Mouse (Mus musculus): ENCODE measurements around the gene Atxn1l. TPM values are rescaled to one million over a fixed set of nuclear protein-coding genes. Genes with fewer than 3 reads are reported as not detected.

The Atxn1l gene
- polyA plus RNA-seq, 1 experiment from 2014 or later: 7.9 TPM

DNA sequence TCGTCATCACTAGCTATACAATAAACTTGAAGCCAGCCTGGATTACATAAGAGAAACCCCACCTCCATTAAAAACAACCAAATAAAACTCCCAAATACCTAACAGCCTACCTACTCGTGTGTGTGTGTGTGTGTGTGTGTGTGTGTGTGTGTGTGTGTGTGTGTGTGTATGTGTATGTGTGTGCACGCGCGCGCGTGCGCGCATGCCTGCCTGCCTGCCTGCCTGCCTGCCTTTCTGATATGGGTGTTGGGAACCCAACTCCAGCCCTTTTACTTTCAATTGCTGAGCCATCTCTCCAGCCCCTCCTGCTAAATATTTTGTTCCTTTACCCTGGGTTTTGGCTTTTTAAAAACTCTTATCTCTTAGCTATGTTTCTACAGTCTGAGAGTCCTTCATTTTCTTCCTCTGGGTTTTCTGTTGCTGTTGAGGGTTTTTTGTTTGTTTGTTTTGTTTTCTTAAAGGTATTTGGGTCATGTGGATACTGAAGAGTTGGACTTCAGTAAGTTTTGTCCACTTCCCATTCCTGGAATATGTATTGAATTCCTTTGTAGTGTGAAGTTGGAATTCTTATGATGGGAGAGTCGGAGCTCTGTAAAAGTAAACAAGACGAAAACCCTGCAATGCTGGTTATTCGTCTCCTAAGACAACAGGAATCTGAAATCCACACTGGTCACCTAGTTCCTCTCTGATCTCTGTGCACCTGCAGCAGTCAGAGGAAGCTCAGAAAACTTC is 10.1 kb upstream of the Atxn1l start:
- H3K4me3 ChIP-seq (ENCODE audit: low read depth, low read length): no peak overlapping the region
- no peak overlapping the region for H3K4me2 ChIP-seq (ENCODE audit: low read depth, low read length)
- H3K9ac ChIP-seq (ENCODE audit: low read depth, low read length): no peak overlapping the region
- no peaks in the 10 kb centered on the region for H3K4me1 ChIP-seq (ENCODE audit: control insufficient read depth, insufficient read depth, low read length)
- DNase-seq (ENCODE audit: low spot score): no peak
- no peaks in the 10 kb centered on the region for H3K9me3 ChIP-seq (ENCODE audit: control insufficient read depth, low read length)
- 89% methylated on average over 10 of the region's 12 CpGs for WGBS
- ATAC-seq (ENCODE audit: low read depth): no peak
- no peak overlapping the region for H3K27ac ChIP-seq (replicated peaks; ENCODE audit: low read depth, low read length)
- H3K27me3 ChIP-seq (replicated peaks; ENCODE audit: control insufficient read depth, insufficient read depth, low read length): no peaks in the 10 kb centered on the region
- no peaks in the 10 kb centered on the region for H3K36me3 ChIP-seq (ENCODE audit: control insufficient read depth, insufficient read depth, low read length)

DNA sequence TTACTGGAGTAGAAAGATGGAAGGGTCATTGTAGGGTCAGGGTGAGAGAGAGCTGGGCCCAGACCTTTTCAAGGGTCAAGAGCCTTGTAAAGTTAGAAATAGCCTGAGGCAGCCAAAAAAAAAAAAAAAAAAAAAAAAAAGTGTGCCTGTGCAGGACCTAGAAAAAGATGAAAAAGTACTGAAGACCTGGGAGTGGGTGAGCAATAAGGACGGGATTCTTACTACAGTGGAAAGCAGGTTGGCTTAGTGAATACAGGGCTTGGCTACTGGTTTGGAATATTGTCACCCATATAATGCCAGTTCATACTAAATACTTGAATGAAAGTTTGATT is 476 bp upstream of the Atxn1l start:
- 73% methylated on average over 1 of the region's 1 CpGs for WGBS
- Histone ChIP-seq H3K27me3 (replicated peaks; ENCODE audit: control insufficient read depth, insufficient read depth, low read length) (no peaks in the 10 kb centered on the region), H3K36me3 (ENCODE audit: control insufficient read depth, insufficient read depth, low read length) (peaks cover 16% of the 10 kb centered on the region), H3K9ac (ENCODE audit: low read depth, low read length) (peak overlapping the region; percentile 98), H3K4me1 (ENCODE audit: control insufficient read depth, insufficient read depth, low read length) (peaks cover 10% of the 10 kb centered on the region), H3K4me2 (ENCODE audit: low read depth, low read length) (peak overlapping the region; percentile 96), H3K9me3 (ENCODE audit: control insufficient read depth, low read length) (no peaks in the 10 kb centered on the region), H3K4me3 (ENCODE audit: low read depth, low read length) (peak overlapping the region; percentile 98), H3K27ac (replicated peaks; ENCODE audit: low read depth, low read length) (peak overlapping the region; percentile 65; the same call in 1 of the 2 replicates)
- ATAC-seq (ENCODE audit: low read depth): no peak; the same call in 1 of the 2 replicates
- no peak for DNase-seq (ENCODE audit: low spot score)

DNA sequence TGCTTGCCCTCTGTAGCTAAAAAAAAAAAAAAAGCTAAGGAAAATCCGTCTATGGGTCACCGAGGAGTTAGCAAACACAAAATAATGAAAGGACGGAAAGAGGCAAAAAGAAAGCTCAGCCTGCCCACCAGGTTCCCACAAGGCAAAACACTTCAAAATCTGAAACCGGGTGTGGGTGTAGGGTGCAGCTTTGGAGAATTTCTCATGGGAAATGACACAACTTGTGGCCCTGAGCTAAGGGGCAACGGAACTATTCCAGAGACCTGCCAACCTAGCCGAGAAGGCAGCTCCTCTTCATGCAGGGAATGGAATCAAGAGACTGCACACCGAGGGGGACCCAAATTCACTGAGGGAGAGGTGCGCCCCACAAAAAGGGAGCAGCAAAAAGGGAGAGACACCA is 720 bp downstream of the Atxn1l start:
- Histone ChIP-seq H3K27ac (replicated peaks; ENCODE audit: low read depth, low read length) (0 out of 2 replicates have a peak overlapping the region, but pooled peaks have one; percentile 65), H3K4me2 (ENCODE audit: low read depth, low read length) (peak overlapping the region; percentile 96), H3K4me1 (ENCODE audit: control insufficient read depth, insufficient read depth, low read length) (peaks cover 10% of the 10 kb centered on the region), H3K36me3 (ENCODE audit: control insufficient read depth, insufficient read depth, low read length) (peaks cover 28% of the 10 kb centered on the region), H3K4me3 (ENCODE audit: low read depth, low read length) (peak overlapping the region; percentile 98), H3K9ac (ENCODE audit: low read depth, low read length) (peak overlapping the region; percentile 98), H3K27me3 (replicated peaks; ENCODE audit: control insufficient read depth, insufficient read depth, low read length) (no peaks in the 10 kb centered on the region), H3K9me3 (ENCODE audit: control insufficient read depth, low read length) (no peaks in the 10 kb centered on the region)
- no peak for DNase-seq (ENCODE audit: low spot score)
- no peak for ATAC-seq (ENCODE audit: low read depth)
- WGBS: 7% methylated on average over 8 of the region's 8 CpGs

DNA sequence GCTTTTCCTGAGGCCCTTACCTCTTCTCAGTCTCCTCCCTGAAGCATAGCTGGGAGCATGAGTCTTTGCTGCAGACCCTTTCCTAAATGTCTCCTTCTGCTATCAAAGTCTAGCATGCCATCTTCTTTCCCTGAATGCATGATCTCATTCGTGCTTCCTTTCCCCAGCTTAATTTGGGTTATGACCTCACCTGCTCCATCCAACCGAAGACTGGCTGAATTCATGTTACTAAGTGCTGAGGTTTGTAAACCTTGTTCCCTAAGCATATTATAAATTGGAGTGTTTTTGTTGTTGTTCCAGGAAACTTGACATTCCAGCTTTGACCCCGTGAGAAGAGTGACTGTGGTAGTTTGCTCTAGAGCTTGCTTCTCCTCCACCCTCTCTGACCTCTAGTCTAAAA is 3.5 kb downstream of the Atxn1l start:
- Histone ChIP-seq H3K4me2 (ENCODE audit: low read depth, low read length) (no peak overlapping the region), H3K4me3 (ENCODE audit: low read depth, low read length) (no peak overlapping the region), H3K4me1 (ENCODE audit: control insufficient read depth, insufficient read depth, low read length) (peaks cover 10% of the 10 kb centered on the region), H3K9ac (ENCODE audit: low read depth, low read length) (no peak overlapping the region), H3K27me3 (replicated peaks; ENCODE audit: control insufficient read depth, insufficient read depth, low read length) (no peaks in the 10 kb centered on the region), H3K27ac (replicated peaks; ENCODE audit: low read depth, low read length) (no peak overlapping the region), H3K36me3 (ENCODE audit: control insufficient read depth, insufficient read depth, low read length) (peaks cover 54% of the 10 kb centered on the region), H3K9me3 (ENCODE audit: control insufficient read depth, low read length) (no peaks in the 10 kb centered on the region)
- 89% methylated on average over 3 of the region's 3 CpGs for WGBS
- no peak for DNase-seq (ENCODE audit: low spot score)
- ATAC-seq (ENCODE audit: low read depth): no peak

DNA sequence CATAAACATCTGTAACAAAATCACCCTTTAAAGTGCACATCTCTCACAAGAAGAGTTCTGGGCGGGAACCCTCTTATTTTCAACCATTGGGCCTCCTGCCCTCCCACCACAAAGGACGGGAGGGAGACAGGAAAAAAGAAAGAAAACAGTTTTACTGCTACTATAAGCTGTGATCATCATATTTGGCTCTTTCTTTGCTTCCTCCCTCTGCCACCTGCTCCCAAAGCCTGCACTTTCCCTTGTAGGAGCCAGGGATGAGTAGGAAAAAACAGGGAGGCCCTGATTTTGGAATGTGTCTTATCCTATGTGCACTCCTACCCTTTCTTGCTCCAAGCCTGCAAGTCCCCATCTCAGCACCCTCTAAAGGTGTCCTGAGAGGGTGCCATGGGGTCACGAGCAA is 6.5 kb downstream of the Atxn1l start:
- Histone ChIP-seq H3K27me3 (replicated peaks; ENCODE audit: control insufficient read depth, insufficient read depth, low read length) (no peaks in the 10 kb centered on the region), H3K4me1 (ENCODE audit: control insufficient read depth, insufficient read depth, low read length) (peaks cover 4% of the 10 kb centered on the region), H3K4me3 (ENCODE audit: low read depth, low read length) (no peak overlapping the region), H3K27ac (replicated peaks; ENCODE audit: low read depth, low read length) (no peak overlapping the region), H3K36me3 (ENCODE audit: control insufficient read depth, insufficient read depth, low read length) (peaks cover 78% of the 10 kb centered on the region), H3K9me3 (ENCODE audit: control insufficient read depth, low read length) (no peaks in the 10 kb centered on the region), H3K9ac (ENCODE audit: low read depth, low read length) (no peak overlapping the region), H3K4me2 (ENCODE audit: low read depth, low read length) (no peak overlapping the region)
- no peak for DNase-seq (ENCODE audit: low spot score)
- no peak for ATAC-seq (ENCODE audit: low read depth)
- WGBS: 79% methylated on average over 3 of the region's 3 CpGs

DNA sequence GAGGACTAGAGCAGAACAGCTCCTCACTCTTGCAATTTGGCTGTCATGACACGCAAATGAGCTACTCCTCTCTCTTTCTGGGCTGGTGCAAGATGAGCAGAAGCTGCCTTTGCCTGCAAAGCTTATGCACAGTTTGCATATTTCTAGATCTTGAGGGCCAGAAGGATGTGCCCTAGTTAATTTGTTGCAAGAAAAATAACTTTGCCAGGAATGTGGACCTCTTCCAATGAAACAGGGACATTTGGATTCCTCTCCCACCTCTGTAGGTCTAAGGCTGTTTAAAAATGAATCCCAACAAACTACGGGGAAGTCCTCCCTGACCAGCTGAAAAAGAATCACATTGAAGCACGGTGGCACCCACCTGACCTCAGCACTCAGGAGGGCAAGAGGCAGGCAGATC is 12.4 kb downstream of the Atxn1l start:
- DNase-seq (ENCODE audit: low spot score) (no peak), ATAC-seq (ENCODE audit: low read depth) (no peak)
- H3K27me3 ChIP-seq (replicated peaks; ENCODE audit: control insufficient read depth, insufficient read depth, low read length): no peaks in the 10 kb centered on the region
- H3K27ac ChIP-seq (replicated peaks; ENCODE audit: low read depth, low read length): no peak overlapping the region
- 87% methylated on average over 3 of the region's 3 CpGs for WGBS
- H3K36me3 ChIP-seq (ENCODE audit: control insufficient read depth, insufficient read depth, low read length): peaks cover 92% of the 10 kb centered on the region
- no peaks in the 10 kb centered on the region for H3K4me1 ChIP-seq (ENCODE audit: control insufficient read depth, insufficient read depth, low read length)
- H3K9me3 ChIP-seq (ENCODE audit: control insufficient read depth, low read length): no peaks in the 10 kb centered on the region
- no peak overlapping the region for H3K4me2 ChIP-seq (ENCODE audit: low read depth, low read length)
- H3K4me3 ChIP-seq (ENCODE audit: low read depth, low read length): no peak overlapping the region
- H3K9ac ChIP-seq (ENCODE audit: low read depth, low read length): no peak overlapping the region

DNA sequence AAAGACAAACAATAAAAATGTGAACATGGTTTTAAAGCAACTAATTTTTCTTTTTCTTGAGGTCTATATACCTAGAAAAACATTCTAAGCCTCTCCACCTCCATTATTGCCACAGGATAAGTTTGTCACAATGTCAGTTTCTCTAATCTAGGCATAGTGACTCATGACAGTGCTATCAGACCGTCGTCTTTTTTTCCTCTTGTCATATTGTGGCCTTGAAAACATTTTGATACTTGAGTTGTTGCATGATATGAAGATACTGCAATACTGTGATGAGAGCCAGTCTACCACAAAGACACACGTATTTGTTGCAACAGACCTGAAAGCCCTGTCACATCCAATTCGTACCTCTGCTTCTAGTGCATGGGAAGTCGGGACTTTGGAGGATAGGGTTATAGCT is 22.6 kb downstream of the Atxn1l start:
- WGBS: 94% methylated on average over 5 of the region's 5 CpGs
- Histone ChIP-seq H3K27me3 (replicated peaks; ENCODE audit: control insufficient read depth, insufficient read depth, low read length) (no peaks in the 10 kb centered on the region), H3K27ac (replicated peaks; ENCODE audit: low read depth, low read length) (no peak overlapping the region), H3K9ac (ENCODE audit: low read depth, low read length) (no peak overlapping the region), H3K4me2 (ENCODE audit: low read depth, low read length) (no peak overlapping the region), H3K4me1 (ENCODE audit: control insufficient read depth, insufficient read depth, low read length) (no peaks in the 10 kb centered on the region), H3K36me3 (ENCODE audit: control insufficient read depth, insufficient read depth, low read length) (peaks cover 95% of the 10 kb centered on the region), H3K4me3 (ENCODE audit: low read depth, low read length) (no peak overlapping the region), H3K9me3 (ENCODE audit: control insufficient read depth, low read length) (no peaks in the 10 kb centered on the region)
- ATAC-seq (ENCODE audit: low read depth) (no peak), DNase-seq (ENCODE audit: low spot score) (no peak)

DNA sequence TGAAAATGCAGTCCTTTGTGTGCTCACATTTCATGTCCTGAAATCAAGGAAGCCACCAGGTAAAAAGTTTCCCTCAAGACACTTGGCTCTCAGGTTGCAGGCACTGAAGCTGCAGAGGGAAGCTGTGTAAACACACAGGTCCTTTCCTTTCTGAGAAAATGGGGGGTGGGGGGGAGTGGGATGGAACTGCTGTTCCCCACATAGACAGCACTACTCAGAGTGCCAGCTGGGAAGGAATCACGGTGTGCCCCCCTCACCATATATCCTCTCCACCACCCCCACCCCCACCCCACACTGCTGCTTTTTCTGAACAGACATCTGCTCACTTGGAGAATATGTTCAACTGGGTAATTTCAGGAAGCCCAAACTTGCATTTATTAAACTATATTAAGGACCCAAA is 25.0 kb downstream of the Atxn1l start:
- H3K4me1 ChIP-seq (ENCODE audit: control insufficient read depth, insufficient read depth, low read length): no peaks in the 10 kb centered on the region
- H3K36me3 ChIP-seq (ENCODE audit: control insufficient read depth, insufficient read depth, low read length): peaks cover 93% of the 10 kb centered on the region
- WGBS: 89% methylated on average over 1 of the region's 1 CpGs
- no peaks in the 10 kb centered on the region for H3K9me3 ChIP-seq (ENCODE audit: control insufficient read depth, low read length)
- H3K27ac ChIP-seq (replicated peaks; ENCODE audit: low read depth, low read length): no peak overlapping the region
- H3K9ac ChIP-seq (ENCODE audit: low read depth, low read length): no peak overlapping the region
- H3K27me3 ChIP-seq (replicated peaks; ENCODE audit: control insufficient read depth, insufficient read depth, low read length): no peaks in the 10 kb centered on the region
- no peak overlapping the region for H3K4me3 ChIP-seq (ENCODE audit: low read depth, low read length)
- no peak for ATAC-seq (ENCODE audit: low read depth)
- no peak overlapping the region for H3K4me2 ChIP-seq (ENCODE audit: low read depth, low read length)
- DNase-seq (ENCODE audit: low spot score): no peak

DNA sequence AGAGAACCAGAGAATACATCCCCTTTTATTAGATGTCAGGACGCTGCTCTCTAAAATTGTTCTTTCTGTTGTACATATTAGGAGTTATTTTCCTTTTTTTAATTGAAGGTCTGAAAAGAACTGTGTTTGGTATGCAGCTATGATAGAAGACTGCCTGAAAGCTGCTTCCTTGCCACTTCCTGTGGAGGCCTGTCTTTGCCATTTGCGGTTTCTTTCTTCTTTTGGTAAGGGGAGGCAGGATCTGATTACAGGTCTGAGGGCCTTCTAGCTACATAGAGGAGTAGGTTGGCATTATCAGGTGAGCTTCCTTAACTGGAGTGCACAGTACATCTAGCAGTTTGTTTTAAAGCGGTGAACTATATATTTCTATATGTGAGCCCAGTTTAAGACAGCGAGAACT is 29.6 kb downstream of the Atxn1l start:
- DNase-seq (ENCODE audit: low spot score): no peak
- WGBS: 89% methylated on average over 4 of the region's 4 CpGs
- peaks cover 54% of the 10 kb centered on the region for H3K36me3 ChIP-seq (ENCODE audit: control insufficient read depth, insufficient read depth, low read length)

More for the DNA sequence above, 29.6 kb downstream of the Atxn1l start:
- H3K4me3 ChIP-seq (ENCODE audit: low read depth, low read length): no peak overlapping the region
- H3K9ac ChIP-seq (ENCODE audit: low read depth, low read length): no peak overlapping the region
- no peak overlapping the region for H3K27ac ChIP-seq (replicated peaks; ENCODE audit: low read depth, low read length)
- no peak for ATAC-seq (ENCODE audit: low read depth)
- no peaks in the 10 kb centered on the region for H3K9me3 ChIP-seq (ENCODE audit: control insufficient read depth, low read length)
- no peak overlapping the region for H3K4me2 ChIP-seq (ENCODE audit: low read depth, low read length)
- H3K4me1 ChIP-seq (ENCODE audit: control insufficient read depth, insufficient read depth, low read length): peaks cover 11% of the 10 kb centered on the region
- no peaks in the 10 kb centered on the region for H3K27me3 ChIP-seq (replicated peaks; ENCODE audit: control insufficient read depth, insufficient read depth, low read length)
